Mouse (Mus musculus): ENCODE data around the gene Dync2li1. TPM values are rescaled to one million over a fixed set of nuclear protein-coding genes. Genes with fewer than 3 reads are reported as not detected.

Gene Dync2li1
- total RNA-seq, 2 experiments from 2014 or later = 2.5 to 3.6 TPM

DNA sequence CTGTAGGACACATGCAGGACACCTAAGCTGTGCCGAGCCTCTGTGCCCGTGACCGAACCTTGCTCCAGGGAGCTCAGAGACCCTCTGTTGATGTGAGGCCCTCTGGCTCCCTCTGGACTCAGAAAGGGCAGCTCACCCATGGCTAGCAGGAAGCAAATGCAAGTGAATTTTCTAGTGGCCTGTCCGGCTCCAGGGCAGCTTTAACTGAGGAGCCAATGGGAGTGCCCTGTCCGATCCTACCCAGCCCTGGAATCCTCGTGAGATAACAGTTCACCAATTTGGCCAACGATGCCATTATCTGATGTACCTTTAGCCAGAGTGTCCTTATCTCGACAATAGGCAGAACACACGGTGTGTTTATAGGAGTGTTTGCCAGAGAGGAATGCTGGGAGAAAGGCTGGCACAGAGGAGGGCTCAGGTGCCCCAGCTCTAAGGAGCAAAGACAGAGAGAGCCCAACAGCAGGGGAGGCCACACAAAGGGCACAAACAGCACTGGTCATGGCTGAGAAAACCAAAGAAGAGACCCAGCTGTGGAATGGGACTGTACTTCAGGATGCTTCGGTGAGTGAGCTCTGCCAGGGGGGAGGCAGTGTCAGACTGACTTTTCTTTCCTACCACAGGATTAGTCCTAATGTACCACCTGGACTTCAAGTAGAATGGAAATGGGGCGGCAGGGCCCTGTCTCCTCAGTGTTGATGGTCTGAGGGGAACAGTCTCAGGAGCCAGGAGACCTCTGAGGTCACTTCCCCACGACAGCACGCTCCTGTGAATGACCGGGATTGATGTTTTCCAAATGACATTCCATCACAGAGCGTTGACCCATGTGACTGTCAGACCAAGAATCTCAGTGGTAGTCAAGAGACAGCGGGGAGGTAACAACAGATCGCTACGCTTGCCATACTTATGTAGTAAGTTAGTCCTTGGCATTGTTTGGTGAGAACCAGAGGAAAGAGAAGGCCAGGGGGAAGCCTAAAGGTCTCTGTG, 56.7 kb downstream of the Dync2li1 start, which contains the start of gene Abcg5:
Abcg5 (minus strand) TSS at position 278 of the 984 bp plus-strand sequence.
- no peak for DNase-seq (ENCODE audit: low spot score)

DNA sequence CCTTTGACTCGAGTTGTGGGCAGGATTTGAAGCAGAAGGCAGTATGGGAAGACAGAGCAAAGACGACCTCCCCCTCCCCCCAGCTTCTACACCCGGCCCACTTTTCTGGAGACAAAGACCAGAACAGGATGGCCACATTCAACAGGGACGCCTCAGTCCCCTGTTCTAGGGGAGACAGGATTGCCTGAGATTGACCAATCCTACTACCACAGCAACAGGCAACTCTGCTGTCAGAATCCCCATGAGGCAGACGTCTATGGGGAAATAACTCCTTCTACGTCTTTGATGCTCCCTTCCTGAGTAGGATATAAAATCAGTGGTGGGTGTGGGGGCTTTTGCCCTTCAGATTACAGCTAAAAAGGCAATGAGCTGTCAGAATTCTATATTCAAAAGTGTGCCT, 58.0 kb downstream of the Dync2li1 start:
- no peak for DNase-seq (ENCODE audit: low spot score)

DNA sequence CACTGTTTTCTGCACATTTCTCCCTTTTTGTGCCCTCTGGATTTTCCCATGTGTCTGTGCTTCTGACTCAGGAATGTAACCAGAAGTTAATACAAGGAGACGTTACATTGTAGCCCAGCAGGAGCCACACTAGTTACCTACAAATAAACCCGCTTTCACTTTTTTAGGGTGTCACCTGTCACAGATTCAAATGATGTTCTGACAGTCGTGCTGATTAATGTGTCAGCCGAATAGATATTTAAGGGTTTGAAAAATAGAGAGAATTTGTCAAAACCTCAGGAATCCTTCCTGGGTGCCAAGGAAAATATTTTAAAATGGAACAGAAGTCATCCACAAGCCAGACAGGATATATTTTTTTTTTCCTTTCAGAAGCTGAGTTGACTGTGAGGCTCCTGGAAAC, 59.0 kb downstream of the Dync2li1 start:
- no peak for DNase-seq (ENCODE audit: low spot score)

DNA sequence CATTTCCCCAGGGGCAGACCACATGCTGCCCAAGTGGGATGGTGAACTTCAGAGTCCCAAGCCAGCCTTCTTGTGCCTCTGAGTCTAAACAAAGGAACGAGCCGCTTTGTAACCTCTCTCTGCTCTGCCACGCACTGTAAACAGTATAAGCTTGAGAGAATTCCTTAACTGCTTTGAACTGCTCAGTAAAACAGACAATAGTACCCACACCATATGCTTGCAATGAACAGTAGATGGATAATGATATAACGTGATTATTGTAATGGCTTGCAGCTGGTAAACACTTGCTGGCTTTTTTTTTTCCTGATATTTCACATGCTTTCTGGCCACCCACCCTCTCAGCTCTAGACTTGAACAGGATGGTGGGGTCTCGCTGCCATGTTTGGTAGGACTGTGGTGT, 61.7 kb downstream of the Dync2li1 start:
- DNase-seq (ENCODE audit: low spot score) = no peak

DNA sequence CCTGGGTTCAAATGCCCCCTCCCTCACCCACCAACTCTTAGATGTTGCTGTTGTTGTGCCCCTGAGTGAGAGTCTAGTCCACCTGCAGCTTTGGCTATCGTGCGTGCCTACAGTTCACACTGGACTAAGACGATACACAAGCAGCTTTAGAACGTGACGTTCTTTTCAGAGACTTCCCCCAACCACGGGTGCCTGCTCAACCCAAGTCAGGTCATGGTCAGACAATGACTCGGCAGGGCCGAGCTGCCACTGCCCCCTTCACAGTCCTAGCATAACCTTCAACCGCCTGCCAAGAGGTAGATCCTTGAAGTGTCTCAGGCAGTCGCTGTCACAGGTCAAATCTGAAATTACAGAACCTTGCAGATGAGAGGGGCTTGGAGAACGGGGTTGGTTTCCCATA, 62.5 kb downstream of the Dync2li1 start:
- DNase-seq (ENCODE audit: low spot score) = no peak

DNA sequence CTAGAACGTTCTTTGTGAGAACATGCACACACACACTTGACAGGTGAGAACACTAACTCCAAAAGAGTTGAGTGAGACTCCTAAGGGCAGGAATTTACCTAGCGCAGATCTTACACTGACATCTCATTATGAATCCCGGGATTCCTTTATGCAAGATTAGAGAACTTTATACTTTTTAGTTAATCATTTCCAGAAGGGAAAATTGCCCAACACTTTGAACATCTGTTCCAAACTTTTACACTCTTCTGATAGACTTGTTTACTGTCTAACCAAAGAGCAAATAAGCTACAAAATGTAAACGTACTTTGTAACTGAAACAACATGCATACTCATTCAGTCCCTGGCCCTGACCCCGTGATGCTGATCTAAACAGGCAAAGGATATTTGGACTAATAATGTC, 63.0 kb downstream of the Dync2li1 start:
- DNase-seq (ENCODE audit: low spot score) = no peak

DNA sequence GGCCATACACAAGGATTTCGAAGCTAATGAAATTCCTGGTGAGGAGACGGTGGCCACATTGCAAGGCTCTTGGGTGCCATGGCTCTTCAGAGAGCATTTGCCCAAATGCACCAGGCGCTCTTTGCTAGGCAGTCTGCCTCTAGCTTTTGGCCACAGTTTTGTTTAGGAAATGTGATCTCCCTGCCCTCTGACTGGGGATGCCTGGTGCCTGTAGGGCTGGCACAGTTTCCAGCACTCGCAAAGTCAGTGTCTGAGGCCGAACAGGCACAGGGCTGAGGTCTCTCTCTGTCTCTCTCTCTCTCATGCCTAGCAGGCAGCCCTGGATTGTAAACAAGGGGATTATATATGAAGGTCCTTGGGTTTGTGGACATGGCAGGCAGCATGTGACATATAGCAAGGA, 63.8 kb downstream of the Dync2li1 start:
- peak; percentile 71 for DNase-seq (ENCODE audit: low spot score)

DNA sequence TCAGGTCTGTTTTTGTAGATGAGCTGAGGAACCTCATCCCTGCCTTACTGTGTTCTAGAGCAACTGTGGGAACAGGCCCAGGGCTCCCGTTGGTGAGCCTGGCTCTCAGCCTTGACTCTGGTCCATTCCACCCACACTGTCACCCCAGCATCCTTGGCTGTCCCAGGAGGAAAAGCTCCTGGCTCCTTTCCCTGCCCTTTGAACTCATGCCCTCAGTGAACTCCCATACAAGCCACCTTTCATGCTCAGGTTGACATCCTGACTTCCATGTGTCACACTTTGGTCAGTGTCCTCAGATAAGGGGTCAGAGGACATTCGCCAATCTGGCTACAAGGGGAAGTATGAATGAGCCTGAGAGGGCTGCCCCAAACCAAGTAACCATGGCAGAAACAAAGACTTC, 67.4 kb downstream of the Dync2li1 start:
- DNase-seq (ENCODE audit: low spot score) = no peak

DNA sequence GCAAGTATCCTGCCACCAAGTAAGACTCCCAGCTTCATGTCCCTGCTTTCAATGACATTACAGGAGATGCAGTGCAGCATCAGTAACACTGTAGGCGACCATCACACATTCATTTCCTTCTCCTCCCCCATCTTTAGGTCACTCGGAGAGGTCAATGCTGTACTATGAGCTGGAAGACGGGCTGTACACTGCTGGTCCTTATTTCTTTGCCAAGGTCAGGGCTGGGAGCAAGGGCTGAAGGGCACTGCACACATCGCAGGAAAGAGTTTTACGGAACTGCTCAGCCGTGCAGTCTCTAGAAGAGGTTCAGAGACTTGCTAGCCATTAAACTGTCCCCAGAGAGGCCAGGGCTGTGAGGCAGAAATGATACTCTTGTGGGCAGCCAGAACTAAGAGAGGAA, 70.2 kb downstream of the Dync2li1 start:
- DNase-seq (ENCODE audit: low spot score) = no peak

DNA sequence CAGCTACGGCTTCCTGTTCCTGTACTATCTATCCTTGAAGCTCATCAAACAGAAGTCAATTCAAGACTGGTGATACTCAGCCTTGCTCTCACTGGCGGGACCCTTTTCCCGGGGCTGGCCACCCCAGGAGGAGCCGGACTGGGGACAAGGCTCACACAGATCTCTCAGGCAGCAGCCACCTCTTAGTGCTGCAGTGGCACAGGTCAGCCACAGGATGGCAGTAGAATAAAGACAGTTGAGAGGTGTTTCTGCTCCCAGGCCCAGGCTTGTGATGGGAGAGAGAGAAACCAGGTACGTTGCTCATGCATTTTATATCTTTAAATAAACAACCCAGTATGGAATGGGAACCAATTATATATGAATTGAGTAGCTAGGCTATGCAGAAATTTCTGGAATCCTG, 72.4 kb downstream of the Dync2li1 start:
- peak; percentile 48 for DNase-seq (ENCODE audit: low spot score)

Other genes starting within 250 kb of the Dync2li1 start
- gene Thada, start 160.3 kb upstream of the Dync2li1 start, total RNA-seq (2021) = 1 to 10 TPM; 5.3 to 6.1 TPM
- gene Plekhh2, start 114.6 kb upstream of the Dync2li1 start, total RNA-seq (2021) = 1 to 10 TPM in 1 of 2 experiments, under 1 TPM in 1; 0.71 to 1.1 TPM
- gene Abcg8, start 49.8 kb downstream of the Dync2li1 start, total RNA-seq (2021) = not detected
- gene Abcg5, start 56.5 kb downstream of the Dync2li1 start, total RNA-seq (2021) = not detected
- 10 to 100 TPM; 62.4 to 69.9 TPM for gene Lrpprc, start 164.3 kb downstream of the Dync2li1 start, total RNA-seq (2021)

Data from gastrocnemius, adult 18-20 months (tissue).